25 mouse cellular contexts compared by ENCODE assay signal in the genomic region with DNA sequence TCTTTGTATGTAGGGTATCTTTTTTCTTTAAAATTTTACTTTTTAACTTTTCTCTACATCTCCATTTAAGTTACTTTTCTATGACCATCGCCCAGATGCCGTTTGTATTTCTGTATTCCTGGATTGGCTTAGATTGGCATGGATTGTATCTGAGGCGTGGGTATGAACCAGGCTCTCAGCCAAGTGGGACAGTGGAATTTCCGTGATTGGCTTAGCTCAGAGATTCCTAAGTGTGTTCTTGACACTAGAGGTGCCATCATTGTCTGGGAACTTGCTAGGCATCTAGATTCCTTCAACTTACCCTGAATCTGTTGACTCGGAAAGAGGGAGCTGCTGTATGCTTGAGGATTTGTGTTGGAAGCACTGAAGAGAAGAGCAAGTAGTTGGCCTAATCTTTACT. TPM values are rescaled to one million over a fixed set of nuclear protein-coding genes. Genes with fewer than 3 reads are reported as not detected.
DNase-seq lines count a peak whose midpoint lies in the region; ATAC-seq lines count a peak whose summit lies in the region.
"Had no signal": no experiment of that assay in that cellular context is flagged by ENCODE, and none has a peak within 500 bp of the region (broad histone marks: within the 10 kb centered on the region; RNA-seq: fewer than 3 reads in every experiment).

No protein-coding gene starts in this region.

- H3K27me3 ChIP-seq in forebrain, embryonic 15.5 days, result no peaks in the 10 kb centered on the region
- no peaks in the 10 kb centered on the region for H3K27me3 ChIP-seq in forebrain, embryonic 12.5 days
- H3K27me3 ChIP-seq in forebrain, embryonic 16.5 days (replicated peaks; ENCODE audit: control insufficient read depth, insufficient read depth, low read length), result no peaks in the 10 kb centered on the region

- peak; percentile 56 to 61 for DNase-seq in cerebellum, postnatal 10 days
- DNase-seq in cerebellum, adult 11-12 months, result no peak
- DNase-seq in retina, postnatal 1 day, result peak; percentile 43
- DNase-seq in retina, embryonic 14.5 days (ENCODE audit: low spot score), result no peak
- DNase-seq: adrenal gland, postnatal 36 days; gastrocnemius, adult 2 months; heart, postnatal 4 days; kidney, adult 18-20 months; kidney, postnatal 10 days; liver, postnatal 0 days; right cerebral cortex, postnatal 25 days; thymus, postnatal 36 days had no signal

- peak overlapping the region; percentile 18; the same call in 1 of the 2 replicates for H3K4me2 ChIP-seq in forebrain, embryonic 15.5 days (replicated peaks)
- H3K4me2 ChIP-seq in forebrain, embryonic 12.5 days, result no peak overlapping the region
- peak overlapping the region; percentile 27; the same call in 1 of the 2 replicates for H3K4me2 ChIP-seq in forebrain, embryonic 16.5 days (ENCODE audit: low read length)
- H3K4me2 ChIP-seq: heart, embryonic 15.5 days; hindbrain, embryonic 14.5 days; limb, embryonic 12.5 days; liver, embryonic 11.5 days had no signal

- no peak overlapping the region for H3K9ac ChIP-seq in forebrain, embryonic 15.5 days (replicated peaks)
- H3K9ac ChIP-seq in forebrain, embryonic 12.5 days, result no peak overlapping the region
- H3K9ac ChIP-seq in forebrain, embryonic 16.5 days (replicated peaks; ENCODE audit: low read depth, low read length), result no peak overlapping the region
- H3K9ac ChIP-seq: heart, embryonic 15.5 days; hindbrain, embryonic 14.5 days; limb, embryonic 12.5 days; liver, postnatal 0 days had no signal

- H3K27ac ChIP-seq in forebrain, embryonic 15.5 days (replicated peaks), result no peak overlapping the region; the same call in 1 of the 2 replicates
- no peak overlapping the region for H3K27ac ChIP-seq in forebrain, embryonic 12.5 days
- H3K27ac ChIP-seq in forebrain, embryonic 16.5 days (ENCODE audit: low read length), result no peak overlapping the region
- H3K27ac ChIP-seq: embryonic facial prominence, embryonic 10.5 days; gastrocnemius, adult 2 months; heart, embryonic 15.5 days; hindbrain, embryonic 14.5 days; limb, embryonic 12.5 days; midbrain, embryonic 10.5 days had no signal

- no peak overlapping the region for H3K4me3 ChIP-seq in forebrain, embryonic 15.5 days
- H3K4me3 ChIP-seq in forebrain, embryonic 12.5 days (replicated peaks), result no peak overlapping the region
- H3K4me3 ChIP-seq in forebrain, embryonic 16.5 days (replicated peaks; ENCODE audit: low read length), result no peak overlapping the region
- H3K4me3 ChIP-seq: embryonic facial prominence, embryonic 10.5 days; gastrocnemius, adult 2 months; heart, embryonic 15.5 days; limb, embryonic 12.5 days; midbrain, embryonic 10.5 days had no signal

- WGBS in forebrain, embryonic 15.5 days, result 40% methylated on average over 5 of the region's 5 CpGs
- WGBS in forebrain, embryonic 12.5 days, result 66% methylated on average over 5 of the region's 5 CpGs
- WGBS in forebrain, embryonic 16.5 days, result 38% methylated on average over 5 of the region's 5 CpGs

- no peak for ATAC-seq in forebrain, embryonic 15.5 days (replicated peaks)
- no peak for ATAC-seq in forebrain, embryonic 12.5 days (ENCODE audit: low FRiP score)
- ATAC-seq in forebrain, embryonic 16.5 days, result no peak
- no peak for ATAC-seq in erythroblast, adult 5-6 weeks (replicated peaks; ENCODE audit: low FRiP score, poor library complexity, severe bottlenecking)
- ATAC-seq: CD4-positive, CD25-positive, alpha-beta regulatory T cell, adult 4 months; inflammation-experienced regulatory T-cells, adult 6 months; liver, postnatal 0 days; lung, postnatal 0 days had no signal

- H3K36me3 ChIP-seq in forebrain, embryonic 15.5 days, result peaks cover 13% of the 10 kb centered on the region
- peaks cover 15% of the 10 kb centered on the region for H3K36me3 ChIP-seq in forebrain, embryonic 12.5 days (replicated peaks)
- H3K36me3 ChIP-seq in forebrain, embryonic 16.5 days (ENCODE audit: control insufficient read depth, insufficient read depth), result peaks cover 11% of the 10 kb centered on the region
- H3K36me3 ChIP-seq: heart, embryonic 15.5 days; limb, embryonic 12.5 days had no signal

- H3K4me1 ChIP-seq in forebrain, embryonic 15.5 days, result peaks cover 53% of the 10 kb centered on the region
- H3K4me1 ChIP-seq in forebrain, embryonic 12.5 days, result peaks cover 45% of the 10 kb centered on the region
- peaks cover 50% of the 10 kb centered on the region for H3K4me1 ChIP-seq in forebrain, embryonic 16.5 days (replicated peaks; ENCODE audit: control insufficient read depth, insufficient read depth, low read length)

- no peaks in the 10 kb centered on the region for H3K9me3 ChIP-seq in forebrain, embryonic 15.5 days
- H3K9me3 ChIP-seq in forebrain, embryonic 12.5 days, result no peaks in the 10 kb centered on the region
- H3K9me3 ChIP-seq in forebrain, embryonic 16.5 days (ENCODE audit: control insufficient read depth, low read length), result no peaks in the 10 kb centered on the region
- H3K9me3 ChIP-seq: embryonic facial prominence, embryonic 10.5 days; heart, embryonic 15.5 days; limb, embryonic 12.5 days; midbrain, embryonic 10.5 days had no signal

RNA-seq across cellular contexts. Expression of a gene that starts 5.4 kb away (rescaled TPM):
- polyA plus RNA-seq in forebrain, embryonic 15.5 days (2015; fragmentation: Nextera tagmentation; extraction: Ambion mirVana), result 31.8 and 35.9 TPM in 2 replicates
- polyA plus RNA-seq in forebrain, embryonic 12.5 days (2016; fragmentation: Nextera tagmentation; extraction: Ambion mirVana), result 27.8 and 29.5 TPM in 2 replicates
- polyA plus RNA-seq in forebrain, embryonic 16.5 days (2015; fragmentation: Nextera tagmentation; extraction: Ambion mirVana), result 20.6 and 29.6 TPM in 2 replicates
- total RNA-seq in erythroblast, adult 5-6 weeks (2015; ENCODE audit: low replicate concordance), result 0.42 and 2.5 TPM in 2 replicates
- total RNA-seq in erythroblast, adult 5-6 weeks (2017; ENCODE audit: low replicate concordance), result 1.4 and 7.5 TPM in 2 replicates
- total RNA-seq: gastrocnemius, adult 2 months had no signal

Comparison
In these comparisons a context has a peak if more than half of its experiments do, and no peak if none do; other contexts are left out.
1. DNase-seq: peak in cerebellum, postnatal 10 days (2 of 2) and retina, postnatal 1 day (single experiment); none in cerebellum, adult 11-12 months (single experiment) and retina, embryonic 14.5 days (single experiment).